23 mouse cellular contexts compared by ENCODE assay signal in genomic region chr15:37002276-37002675, GRCm38 (mm10). TPM values are rescaled to one million over a fixed set of nuclear protein-coding genes. Genes with fewer than 3 reads are reported as not detected.
DNase-seq lines count a peak whose midpoint lies in the region; TF ChIP-seq lines count a peak whose summit lies in the region.
"Had no signal": no experiment of that assay in that cellular context is flagged by ENCODE, and none has a peak within 500 bp of the region (broad histone marks: within the 10 kb centered on the region; RNA-seq: fewer than 3 reads in every experiment).

No protein-coding gene starts in this region.

- DNase-seq in gastrocnemius, adult 2 months = no peak
- no peak for DNase-seq in gastrocnemius, postnatal 4 days (ENCODE audit: low spot score in 2 of 2)
- no peak for DNase-seq in heart, adult 2 months
- DNase-seq in heart, adult 9 months (ENCODE audit: low spot score in 2 of 2) = no peak
- peak; percentile 36 for DNase-seq in testis, postnatal 10 days (ENCODE audit: low spot score)
- no peak for DNase-seq in testis, postnatal 14 days (ENCODE audit: low spot score)
- no peak for DNase-seq in adrenal gland, postnatal 14 days
- DNase-seq: adrenal gland, adult 2 months; adrenal gland, postnatal 10 days; adrenal gland, postnatal 36 days; B cell, adult 2 months; cerebellum, adult 11-12 months; cerebellum, adult 2 months; cerebellum, adult 9-10 months; cerebellum, postnatal 14 days; cerebellum, postnatal 36 days; embryo, embryonic 11 days had no signal

- no peak for TF ChIP-seq CTCF in gastrocnemius, adult 2 months (IDR thresholded peaks at IDR 0.05)
- TF ChIP-seq CTCF in heart, adult 2 months (IDR thresholded peaks at IDR 0.05) = no peak

- no peak for TF ChIP-seq EP300 in heart, adult 2 months (IDR thresholded peaks at IDR 0.05; ENCODE audit: insufficient read depth, low read depth, low read length)

- TF ChIP-seq POLR2A in heart, adult 2 months (IDR thresholded peaks at IDR 0.05; ENCODE audit: insufficient read depth, low read depth, low read length) = no peak

- H3K9ac ChIP-seq in heart, adult 2 months (ENCODE audit: low read depth, low read length) = no peak overlapping the region
- H3K9ac ChIP-seq: embryonic facial prominence, embryonic 13.5 days; embryonic facial prominence, embryonic 15.5 days; forebrain, embryonic 12.5 days had no signal

- H3K4me1 ChIP-seq in heart, adult 2 months (ENCODE audit: control insufficient read depth, insufficient read depth, low read length) = peaks cover 9% of the 10 kb centered on the region

- no peaks in the 10 kb centered on the region for H3K27me3 ChIP-seq in heart, adult 2 months (ENCODE audit: control insufficient read depth, insufficient read depth, low read length)
- H3K27me3 ChIP-seq: CH12.LX; embryonic facial prominence, embryonic 13.5 days; embryonic facial prominence, embryonic 15.5 days; forebrain, embryonic 12.5 days had no signal

- peak overlapping the region; percentile 50; the same call in 1 of the 2 replicates for H3K27ac ChIP-seq in gastrocnemius, adult 2 months
- H3K27ac ChIP-seq in heart, adult 2 months = peak overlapping the region; percentile 10
- H3K27ac ChIP-seq: embryonic facial prominence, embryonic 13.5 days; embryonic facial prominence, embryonic 15.5 days; forebrain, embryonic 10.5 days; forebrain, embryonic 12.5 days had no signal

- peaks cover 3% of the 10 kb centered on the region; the same call in 1 of the 2 replicates for H3K79me2 ChIP-seq in heart, adult 2 months (replicated peaks; ENCODE audit: control insufficient read depth, insufficient read depth, low read length)

- 69% methylated on average over 7 of the region's 7 CpGs for WGBS in heart, adult 2 months

- H3K4me3 ChIP-seq in gastrocnemius, adult 2 months = no peak overlapping the region
- no peak overlapping the region for H3K4me3 ChIP-seq in heart, adult 2 months
- H3K4me3 ChIP-seq: embryonic facial prominence, embryonic 13.5 days; embryonic facial prominence, embryonic 15.5 days; erythroblast, embryonic 14.5 days; forebrain, embryonic 10.5 days; forebrain, embryonic 12.5 days had no signal

- H3K36me3 ChIP-seq in heart, adult 2 months (ENCODE audit: control insufficient read depth, insufficient read depth, low read length) = peaks cover 48% of the 10 kb centered on the region

- intact Hi-C loops in gastrocnemius, adult 2 months (cut with DNase I) = loop anchor here (5.0 kb wide), 2 partner anchors 40 to 130 kb away; no protein-coding TSS in a partner anchor
- intact Hi-C loops in heart, adult 2 months (cut with DNase I) = no loop called here

RNA-seq across cellular contexts. Expression of gene Zfp706, which starts 5.3 kb away (rescaled TPM):
- 100 to 1,000 TPM; 109 to 129 TPM for total RNA-seq in gastrocnemius, adult 2 months (2021)
- 100 to 1,000 TPM; 206 to 237 TPM for total RNA-seq in gastrocnemius, postnatal 4 days (2021)
- total RNA-seq in heart, adult 2 months (2021) = 100 to 1,000 TPM; 205 to 240 TPM
- polyA plus RNA-seq in heart, adult 2 months (2012; rRNA removed) = 61.1 and 80.2 TPM in 2 replicates
- 176 and 193 TPM in 2 replicates for total RNA-seq in adrenal gland, postnatal 14 days (2021)
